Mouse (Mus musculus) midbrain, embryonic 10.5 days (tissue): Measurements from ENCODE around the gene Olfr1287. TPM values are rescaled to one million over a fixed set of nuclear protein-coding genes. Genes with fewer than 3 reads are reported as not detected.

ENCODE experiments used
- DNase-seq: peaks from one replicate; pipeline ENCODE4 v3.0.0-alpha.2; 2017; ENCODE audit warnings: low spot score
- H3K27ac ChIP-seq: fragments of 300-500 bp; sonication (generic); replicated peaks from 2 replicates; pipeline ENCODE4 v1.5.1; 2016; ENCODE audit warnings: mild to moderate bottlenecking
- H3K27me3 ChIP-seq: fragments of 300-500 bp; sonication (generic); 2 replicates; pipeline ENCODE4 v1.6.1; 2016; ENCODE audit warnings: low read depth, mild to moderate bottlenecking; ENCODE audit not compliant: poor library complexity, severe bottlenecking
- H3K36me3 ChIP-seq: fragments of 300-500 bp; sonication (generic); 2 replicates; pipeline ENCODE4 v1.6.1; 2016; ENCODE audit warnings: mild to moderate bottlenecking, moderate library complexity
- H3K4me1 ChIP-seq: fragments of 300-500 bp; sonication (generic); 2 replicates; pipeline ENCODE4 v1.6.1; 2016
- H3K4me3 ChIP-seq: fragments of 300-500 bp; sonication (generic); 2 replicates; pipeline ENCODE4 v1.5.1; 2016; ENCODE audit warnings: mild to moderate bottlenecking, moderate library complexity
- H3K9me3 ChIP-seq: fragments of 300-500 bp; sonication (generic); replicated peaks from 2 replicates; pipeline ENCODE4 v1.6.1; 2016; ENCODE audit warnings: mild to moderate bottlenecking
- WGBS: fragments of 180-500 bp; shearing (Covaris S2); methylation state at CpG from one replicate; pipeline ENCODE4 v1.1.7; 2016; 5-methylcytosine and 5-hydroxymethylcytosine counted together
- polyA plus RNA-seq: library from polyadenylated mRNA; unstranded; fragments of >200 nt; fragmentation: Nextera tagmentation; extraction: Ambion mirVana; gene quantifications from 2 replicates; pipeline ENCODE4 v1.2.1, GENCODE M21; 2016

Gene Olfr1287
- polyA plus RNA-seq = not detected in 2 replicates

DNA sequence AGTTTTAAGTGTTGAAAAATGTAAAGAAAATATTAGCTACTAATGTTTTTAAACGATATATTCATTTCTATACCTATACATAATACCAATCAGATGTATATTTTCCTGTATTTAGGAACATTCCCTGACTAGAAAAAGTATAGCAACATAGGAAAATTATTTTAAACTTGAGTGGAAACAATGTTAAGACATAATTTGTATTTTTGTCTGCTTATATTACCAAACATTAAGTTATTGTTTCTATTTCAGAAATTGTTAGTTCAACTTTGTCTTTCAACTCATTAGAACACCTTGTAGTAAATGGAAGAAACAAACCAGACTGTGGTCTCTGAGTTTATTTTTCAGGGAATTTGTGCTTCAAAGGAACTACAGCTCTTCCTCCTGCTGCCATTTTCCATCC lies at the start of gene Olfr1287:
Gene Olfr1287 (plus strand): TSS at position 301 of the 400 bp plus-strand sequence.
- no peak within 1 kb of the TSS for H3K4me3 ChIP-seq
- no peak within 1 kb of the TSS for H3K27ac ChIP-seq
- no peaks in the 10 kb centered on the region for H3K4me1 ChIP-seq
- no peaks in the 10 kb centered on the region for H3K36me3 ChIP-seq
- H3K9me3 ChIP-seq = no peaks in the 10 kb centered on the region; the same call in 1 of the 2 replicates
- H3K27me3 ChIP-seq = no peaks in the 10 kb centered on the region
- 71% methylated on average over 1 of the region's 1 CpGs for WGBS
- no peak for DNase-seq

DNA sequence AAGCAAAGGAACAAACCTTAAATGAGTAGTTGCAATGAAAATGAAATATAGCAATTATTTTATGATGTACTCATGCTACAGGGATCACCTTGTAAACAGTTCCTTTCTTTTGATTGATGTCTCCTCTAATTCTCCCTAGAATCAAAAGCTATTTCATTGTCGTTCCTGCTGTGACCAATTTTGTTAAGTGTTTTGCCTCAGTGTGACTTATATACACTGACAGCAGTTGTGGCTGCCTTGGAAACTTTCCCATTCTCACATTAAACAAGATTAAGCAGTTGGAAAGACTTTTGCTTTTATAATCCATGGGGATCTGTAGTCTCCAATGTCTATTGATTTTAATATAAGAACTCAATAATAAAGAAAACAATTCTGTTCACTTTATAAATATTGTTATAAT lies 26.0 kb upstream of the Olfr1287 start, which contains the start of gene Olfr1286:
Gene Olfr1286 (minus strand): TSS at position 185 of the 400 bp plus-strand sequence.
- Histone ChIP-seq H3K9me3 (no peaks in the 10 kb centered on the region), H3K4me3 (no peak within 1 kb of the TSS), H3K27ac (no peak within 1 kb of the TSS), H3K4me1 (no peaks in the 10 kb centered on the region), H3K36me3 (no peaks in the 10 kb centered on the region), H3K27me3 (no peaks in the 10 kb centered on the region)
- 84% methylated on average over 1 of the region's 1 CpGs for WGBS
- no peak for DNase-seq

DNA sequence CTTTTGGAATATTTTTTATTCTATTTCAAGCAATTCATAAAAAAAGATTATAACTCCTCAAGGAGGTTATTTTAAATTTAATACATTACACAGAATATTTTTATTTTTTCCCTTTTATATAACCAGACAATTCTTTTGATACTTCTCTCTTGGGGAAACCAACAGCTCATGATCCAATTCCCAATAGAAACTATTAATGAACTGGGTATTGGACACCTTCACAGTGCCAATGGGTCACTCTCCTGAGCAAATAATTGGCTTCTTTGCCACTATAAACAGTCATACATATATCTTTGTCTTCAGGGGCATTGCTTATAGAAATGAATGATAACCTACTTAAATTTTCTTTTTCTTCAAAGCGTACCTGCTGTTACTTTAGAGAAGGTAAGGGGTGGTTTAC lies 24.9 kb downstream of the Olfr1287 start, which contains the start of gene Olfr1288:
Gene Olfr1288 (plus strand): TSS at position 301 of the 400 bp plus-strand sequence.
- no peak for DNase-seq
- H3K4me1 ChIP-seq = no peaks in the 10 kb centered on the region
- no peaks in the 10 kb centered on the region for H3K36me3 ChIP-seq
- H3K9me3 ChIP-seq = no peaks in the 10 kb centered on the region
- no peak within 1 kb of the TSS for H3K27ac ChIP-seq
- no peak within 1 kb of the TSS for H3K4me3 ChIP-seq
- 90% methylated on average over 1 of the region's 1 CpGs for WGBS
- H3K27me3 ChIP-seq = no peaks in the 10 kb centered on the region

DNA sequence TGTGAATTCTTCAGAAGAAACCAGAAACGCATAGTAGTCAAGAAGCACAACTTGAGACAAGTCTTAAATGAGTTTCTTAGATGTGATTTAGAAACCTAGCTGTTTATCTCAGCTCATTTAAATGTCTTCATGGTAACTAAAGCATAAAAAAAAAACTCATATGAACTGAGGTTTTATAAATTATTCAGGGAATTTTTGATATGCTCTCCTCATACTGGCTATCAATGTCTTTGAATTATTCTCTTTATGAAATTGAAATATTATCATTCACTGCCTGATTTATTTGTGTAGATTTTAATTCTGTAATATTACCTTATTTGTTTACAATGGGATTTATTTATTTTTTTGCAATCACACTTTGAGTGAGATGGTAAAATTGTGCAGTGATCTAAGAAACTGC lies 31.6 kb downstream of the Olfr1287 start, which contains the start of gene Olfr1289:
Gene Olfr1289 (plus strand): TSS at position 301 of the 400 bp plus-strand sequence.
- no peaks in the 10 kb centered on the region for H3K27me3 ChIP-seq
- no peak within 1 kb of the TSS for H3K27ac ChIP-seq
- DNase-seq = no peak
- no peaks in the 10 kb centered on the region for H3K36me3 ChIP-seq
- WGBS = 88% methylated on average over 1 of the region's 1 CpGs
- no peaks in the 10 kb centered on the region for H3K4me1 ChIP-seq
- no peaks in the 10 kb centered on the region for H3K9me3 ChIP-seq
- H3K4me3 ChIP-seq = no peak within 1 kb of the TSS

DNA sequence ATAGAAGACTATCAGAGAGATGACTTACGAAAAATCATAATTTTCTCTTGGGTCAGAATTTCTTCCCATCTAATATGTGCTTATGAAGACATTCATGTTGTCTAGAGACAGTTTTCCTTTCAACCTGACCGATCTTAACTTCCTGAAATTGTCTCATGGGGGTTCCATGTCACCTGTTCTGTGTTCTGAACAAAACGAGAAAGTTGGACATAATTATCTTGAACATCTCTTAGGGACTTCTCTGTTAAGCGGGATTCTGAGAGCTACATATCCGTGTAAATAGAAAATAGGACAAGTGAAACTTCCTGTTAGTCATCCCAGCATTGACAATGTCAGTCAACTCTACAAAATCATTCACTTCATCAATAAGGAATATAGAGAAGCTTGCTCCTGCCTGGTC lies 44.8 kb downstream of the Olfr1287 start, which contains the start of gene Olfr1290:
Gene Olfr1290 (minus strand): TSS at position 101 of the 400 bp plus-strand sequence.
- no peaks in the 10 kb centered on the region for H3K36me3 ChIP-seq
- no peaks in the 10 kb centered on the region for H3K4me1 ChIP-seq
- no peak within 1 kb of the TSS for H3K27ac ChIP-seq
- no peak within 1 kb of the TSS for H3K4me3 ChIP-seq
- WGBS = 86% methylated on average over 5 of the region's 5 CpGs
- H3K9me3 ChIP-seq = no peaks in the 10 kb centered on the region; the same call in 1 of the 2 replicates
- DNase-seq = no peak
- H3K27me3 ChIP-seq = no peaks in the 10 kb centered on the region

DNA sequence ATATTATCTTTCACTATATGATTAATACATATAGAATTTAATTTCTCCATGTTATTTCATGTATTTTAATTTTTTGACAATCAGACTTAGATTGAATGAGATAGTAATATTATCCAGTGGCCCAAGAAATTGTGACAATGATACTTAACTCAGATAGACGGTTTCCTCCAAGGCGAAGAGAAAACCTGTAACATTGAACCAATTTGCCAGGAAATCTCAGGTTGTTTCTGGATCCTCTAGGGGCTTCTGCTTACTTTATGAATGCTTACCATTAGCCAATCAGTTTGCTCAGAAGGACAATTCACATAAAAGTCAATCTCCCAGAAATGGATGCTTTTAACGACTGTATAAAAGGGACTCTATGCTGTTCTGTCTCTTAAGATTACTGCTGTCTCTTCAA lies 47.9 kb downstream of the Olfr1287 start, which contains the start of gene Olfr1291-ps1:
Gene Olfr1291-ps1 (plus strand): TSS at position 301 of the 400 bp plus-strand sequence.
- no peaks in the 10 kb centered on the region for H3K36me3 ChIP-seq
- no peak within 1 kb of the TSS for H3K4me3 ChIP-seq
- 88% methylated on average over 3 of the region's 3 CpGs for WGBS
- H3K27me3 ChIP-seq = no peaks in the 10 kb centered on the region
- DNase-seq = no peak
- no peaks in the 10 kb centered on the region for H3K4me1 ChIP-seq
- no peak within 1 kb of the TSS for H3K27ac ChIP-seq
- no peaks in the 10 kb centered on the region; the same call in 1 of the 2 replicates for H3K9me3 ChIP-seq

Other genes with a start within 250 kb of the Olfr1287 start
- gene 4930430A15Rik, start 219.5 kb upstream of the Olfr1287 start, polyA plus RNA-seq = not detected in 2 replicates
- gene Olfr1275, start 213.9 kb upstream of the Olfr1287 start, polyA plus RNA-seq = not detected in 2 replicates
- not detected in 2 replicates for gene Olfr1276, start 194.6 kb upstream of the Olfr1287 start, polyA plus RNA-seq
- gene Olfr1277, start 175.0 kb upstream of the Olfr1287 start, polyA plus RNA-seq = not detected in 2 replicates
- not detected in 2 replicates for gene Olfr1278, start 159.0 kb upstream of the Olfr1287 start, polyA plus RNA-seq
- not detected in 2 replicates for gene Olfr1279, start 148.5 kb upstream of the Olfr1287 start, polyA plus RNA-seq
- not detected in 2 replicates for gene Olfr1280, start 135.1 kb upstream of the Olfr1287 start, polyA plus RNA-seq
- gene Olfr1281, start 122.6 kb upstream of the Olfr1287 start, polyA plus RNA-seq = not detected in 2 replicates
- gene Olfr1282, start 113.1 kb upstream of the Olfr1287 start, polyA plus RNA-seq = not detected in 2 replicates
- gene Olfr1283, start 82.4 kb upstream of the Olfr1287 start, polyA plus RNA-seq = not detected in 2 replicates
- not detected in 2 replicates for gene Olfr1284, start 73.6 kb upstream of the Olfr1287 start, polyA plus RNA-seq
- not detected in 2 replicates for gene Olfr1286, start 26.0 kb upstream of the Olfr1287 start, polyA plus RNA-seq
- gene Olfr1288, start 25.0 kb downstream of the Olfr1287 start, polyA plus RNA-seq = not detected in 2 replicates
- gene Olfr1289, start 31.7 kb downstream of the Olfr1287 start, polyA plus RNA-seq = not detected in 2 replicates
- gene Olfr1290, start 44.7 kb downstream of the Olfr1287 start, polyA plus RNA-seq = not detected in 2 replicates
- gene Olfr1291-ps1, start 48.0 kb downstream of the Olfr1287 start, polyA plus RNA-seq = not detected in 2 replicates
- gene Olfr1293-ps, start 76.1 kb downstream of the Olfr1287 start, polyA plus RNA-seq = not detected in 2 replicates
- gene Olfr1294, start 91.1 kb downstream of the Olfr1287 start, polyA plus RNA-seq = not detected in 2 replicates
- gene Olfr1295, start 120.5 kb downstream of the Olfr1287 start, polyA plus RNA-seq = not detected in 2 replicates
- gene Olfr1297, start 177.4 kb downstream of the Olfr1287 start, polyA plus RNA-seq = not detected in 2 replicates
- gene Olfr1298, start 200.1 kb downstream of the Olfr1287 start, polyA plus RNA-seq = not detected in 2 replicates
- not detected in 2 replicates for gene Olfr1299, start 212.3 kb downstream of the Olfr1287 start, polyA plus RNA-seq